Mouse (Mus musculus) heart, adult 9 months (tissue): Measurements from ENCODE around the gene Rnaseh2a.
A peak's percentile ranks its signal among the peaks of the same experiment; 100 is the strongest.

ENCODE experiments used
- DNase-seq, 2 experiments: peaks; one replicate each; pipeline ENCODE4 v3.0.0; 2022; ENCODE audit warnings: low spot score in 2 of 2

Gene Rnaseh2a

GRCm38 (mm10) chr8:84984294-84985048 is 14.9 kb upstream of the Rnaseh2a start:
- DNase-seq: peak; percentile 46 to 70

- no peak for DNase-seq
Measured at GRCm38 (mm10) chr8:84982499-84983011, 13.0 kb upstream of the Rnaseh2a start.

GRCm38 (mm10) chr8:84981644-84982498 is 12.3 kb upstream of the Rnaseh2a start:
- no peak for DNase-seq

GRCm38 (mm10) chr8:84980622-84981358 is 11.2 kb upstream of the Rnaseh2a start:
- DNase-seq: peak; percentile 82 to 86

- DNase-seq: peak; percentile 96
Measured at GRCm38 (mm10) chr8:84979599-84980421, 10.2 kb upstream of the Rnaseh2a start.

- peak; percentile 98 to 99 for DNase-seq
Measured at GRCm38 (mm10) chr8:84978248-84978940, 8.8 kb upstream of the Rnaseh2a start, which contains the start of gene Junb. Junb (minus strand) TSS chr8:84978718.

- DNase-seq: peak; percentile 70 to 73
Measured at GRCm38 (mm10) chr8:84977435-84978247, 8.1 kb upstream of the Rnaseh2a start.

GRCm38 (mm10) chr8:84976763-84977434 is 7.3 kb upstream of the Rnaseh2a start:
- DNase-seq: no peak

- peak; percentile 96 to 97 for DNase-seq
Measured at GRCm38 (mm10) chr8:84976031-84976762, 6.6 kb upstream of the Rnaseh2a start.

- peak; percentile 67 to 69 for DNase-seq
Measured at GRCm38 (mm10) chr8:84975434-84975833, 5.9 kb upstream of the Rnaseh2a start.

GRCm38 (mm10) chr8:84974543-84975142 is 5.1 kb upstream of the Rnaseh2a start:
- DNase-seq: no peak

- peak; percentile 62 to 79 for DNase-seq
Measured at GRCm38 (mm10) chr8:84973803-84974542, 4.4 kb upstream of the Rnaseh2a start.

- no peak for DNase-seq
Measured at GRCm38 (mm10) chr8:84973079-84973478, 3.5 kb upstream of the Rnaseh2a start.

- DNase-seq: no peak
Measured at GRCm38 (mm10) chr8:84970913-84971312, 1.3 kb upstream of the Rnaseh2a start.

GRCm38 (mm10) chr8:84970135-84970790 is 696 bp upstream of the Rnaseh2a start:
- DNase-seq: no peak

GRCm38 (mm10) chr8:84968650-84969049 is 917 bp downstream of the Rnaseh2a start:
- peak; percentile 27 to 40 for DNase-seq
